Mouse (Mus musculus): ENCODE measurements at regions not wholly inside any gene's neighbourhood (a gene's known extent, or its start where the extent isn't known, plus 50 kb on each side); places are given as distances from the start of the nearest gene placed in this dataset.
A peak's percentile ranks its signal among the peaks of the same experiment; 100 is the strongest.

DNA sequence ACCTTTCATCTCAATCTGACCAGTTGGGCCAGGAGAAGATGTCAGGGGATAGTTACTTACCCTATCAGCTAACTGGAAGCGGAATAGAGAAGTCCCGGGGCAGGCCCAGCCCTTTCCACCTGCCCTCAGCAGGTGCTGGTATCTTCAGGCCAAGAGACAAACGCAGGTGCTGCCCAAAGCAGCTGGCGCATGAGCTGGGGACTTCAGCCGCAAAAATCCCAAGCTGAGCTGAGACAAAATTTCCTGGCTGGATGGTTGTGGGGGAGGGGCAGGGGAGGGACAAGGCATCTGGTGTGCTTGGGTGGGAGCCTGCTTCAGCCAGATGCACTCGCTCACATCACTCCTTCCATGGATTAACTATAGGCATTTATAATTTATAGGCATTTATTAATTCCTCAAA, 125.5 kb upstream of the Lemd2 start:
- no peak overlapping the region for H3K4me3 ChIP-seq (ENCODE audit: low read depth, low read length)
- no peaks in the 10 kb centered on the region; the same call in 1 of the 2 replicates for H3K9me3 ChIP-seq (ENCODE audit: control insufficient read depth, low read length)
- H3K9ac ChIP-seq (ENCODE audit: low read depth, low read length): no peak overlapping the region
- 67% methylated on average over 6 of the region's 6 CpGs for WGBS
- no peaks in the 10 kb centered on the region for H3K4me1 ChIP-seq (replicated peaks; ENCODE audit: control insufficient read depth, insufficient read depth, low read length)
- H3K27me3 ChIP-seq (ENCODE audit: control insufficient read depth, insufficient read depth, low read length): peaks cover 3% of the 10 kb centered on the region; the same call in 1 of the 2 replicates
- ATAC-seq (ENCODE audit: low FRiP score) (no peak), DNase-seq (ENCODE audit: low spot score) (peak; percentile 29)
- no peak overlapping the region for H3K4me2 ChIP-seq (replicated peaks; ENCODE audit: low read depth, low read length)
- H3K27ac ChIP-seq (ENCODE audit: low read depth, low read length): no peak overlapping the region
- H3K36me3 ChIP-seq (ENCODE audit: control insufficient read depth, insufficient read depth, low read length): no peaks in the 10 kb centered on the region

DNA sequence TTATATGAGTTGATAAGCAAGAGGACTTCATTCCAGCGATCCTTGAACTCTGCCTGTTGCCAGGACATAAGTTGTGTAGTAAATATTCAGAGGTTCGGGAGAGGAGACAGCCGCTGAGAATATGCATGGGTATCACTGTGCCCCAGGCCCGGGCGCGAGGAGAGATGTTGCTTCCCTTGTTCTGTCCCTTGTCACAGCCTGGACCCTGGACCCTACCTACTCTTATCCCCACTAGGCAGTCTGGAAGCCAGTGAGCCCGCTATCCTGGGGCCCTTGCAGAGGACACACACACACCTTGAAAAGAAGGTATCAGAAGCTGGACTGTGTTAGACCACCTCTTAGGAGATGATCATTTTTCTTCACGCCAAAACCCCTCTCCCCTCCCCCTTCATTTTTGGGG, 124.9 kb upstream of the Lemd2 start:
- no peaks in the 10 kb centered on the region; the same call in 1 of the 2 replicates for H3K9me3 ChIP-seq (ENCODE audit: control insufficient read depth, low read length)
- H3K9ac ChIP-seq (ENCODE audit: low read depth, low read length): no peak overlapping the region
- peaks cover 3% of the 10 kb centered on the region; the same call in 1 of the 2 replicates for H3K27me3 ChIP-seq (ENCODE audit: control insufficient read depth, insufficient read depth, low read length)
- no peak overlapping the region for H3K4me3 ChIP-seq (ENCODE audit: low read depth, low read length)
- no peak overlapping the region for H3K27ac ChIP-seq (ENCODE audit: low read depth, low read length)
- no peaks in the 10 kb centered on the region for H3K4me1 ChIP-seq (replicated peaks; ENCODE audit: control insufficient read depth, insufficient read depth, low read length)
- no peak for DNase-seq (ENCODE audit: low spot score)
- ATAC-seq (ENCODE audit: low FRiP score): no peak
- H3K36me3 ChIP-seq (ENCODE audit: control insufficient read depth, insufficient read depth, low read length): no peaks in the 10 kb centered on the region
- no peak overlapping the region for H3K4me2 ChIP-seq (replicated peaks; ENCODE audit: low read depth, low read length)
- 88% methylated on average over 8 of the region's 8 CpGs for WGBS

DNA sequence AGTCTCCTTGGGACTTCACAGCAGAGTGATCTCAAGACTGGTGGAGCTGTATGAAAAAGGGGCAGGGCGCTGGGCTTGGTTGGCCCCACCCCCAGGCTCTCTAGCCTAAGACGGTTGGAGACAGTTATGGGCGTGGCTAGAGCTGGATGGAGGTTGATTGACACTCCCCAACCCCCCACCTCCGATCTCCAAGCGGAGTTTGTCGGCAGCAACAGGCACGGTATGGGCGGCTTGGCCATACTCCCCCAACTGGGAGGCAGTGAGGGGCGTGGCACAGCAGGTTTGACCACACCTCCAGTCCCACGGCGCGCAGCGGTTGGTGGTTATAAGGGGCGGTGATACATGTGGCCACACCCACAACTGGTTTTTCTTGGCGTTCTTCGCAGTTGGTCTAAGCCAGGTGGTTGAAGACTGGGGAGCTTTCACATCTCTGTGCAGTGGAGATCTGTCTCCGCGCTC, 120.8 kb upstream of the Lemd2 start:
- Histone ChIP-seq H3K4me3 (ENCODE audit: low read depth, low read length) (peak overlapping the region; percentile 4; the same call in 1 of the 2 replicates), H3K36me3 (ENCODE audit: control insufficient read depth, insufficient read depth, low read length) (no peaks in the 10 kb centered on the region), H3K9ac (ENCODE audit: low read depth, low read length) (no peak overlapping the region), H3K4me2 (replicated peaks; ENCODE audit: low read depth, low read length) (peak overlapping the region; percentile 27), H3K4me1 (replicated peaks; ENCODE audit: control insufficient read depth, insufficient read depth, low read length) (no peaks in the 10 kb centered on the region), H3K27ac (ENCODE audit: low read depth, low read length) (no peak overlapping the region), H3K27me3 (ENCODE audit: control insufficient read depth, insufficient read depth, low read length) (peaks cover 3% of the 10 kb centered on the region; the same call in 1 of the 2 replicates), H3K9me3 (ENCODE audit: control insufficient read depth, low read length) (no peaks in the 10 kb centered on the region; the same call in 1 of the 2 replicates)
- whole genome bisulfite sequencing: 8% methylated on average over 18 of the region's 18 CpGs
- DNase-seq (ENCODE audit: low spot score): peak; percentile 81
- peak; percentile 82 for ATAC-seq (ENCODE audit: low FRiP score)

DNA sequence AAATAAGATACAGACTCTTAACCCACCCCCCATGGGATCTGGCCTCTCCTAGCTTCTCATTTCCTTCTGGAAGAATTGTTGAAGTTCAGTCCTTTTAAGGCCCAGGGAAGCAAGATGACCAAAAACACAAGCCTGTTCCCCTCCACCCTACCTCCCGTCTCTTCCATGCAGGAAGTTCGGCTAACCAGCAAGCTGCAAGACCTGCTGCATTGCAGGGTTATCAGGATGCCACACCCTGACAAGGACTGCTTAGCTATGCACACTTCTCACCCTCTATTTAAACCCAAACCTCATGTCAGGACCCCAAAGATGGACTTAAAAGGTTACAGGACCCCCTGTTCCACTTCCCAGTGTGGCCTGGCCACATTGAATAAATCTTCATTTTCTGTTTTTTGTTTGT, 119.2 kb upstream of the Lemd2 start:
- H3K4me2 ChIP-seq (replicated peaks; ENCODE audit: low read depth, low read length): no peak overlapping the region
- H3K4me1 ChIP-seq (replicated peaks; ENCODE audit: control insufficient read depth, insufficient read depth, low read length): no peaks in the 10 kb centered on the region
- no peaks in the 10 kb centered on the region; the same call in 1 of the 2 replicates for H3K9me3 ChIP-seq (ENCODE audit: control insufficient read depth, low read length)
- no peak overlapping the region for H3K9ac ChIP-seq (ENCODE audit: low read depth, low read length)
- 87% methylated on average over 2 of the region's 2 CpGs for WGBS
- no peak for DNase-seq (ENCODE audit: low spot score)
- H3K27me3 ChIP-seq (ENCODE audit: control insufficient read depth, insufficient read depth, low read length): peaks cover 3% of the 10 kb centered on the region; the same call in 1 of the 2 replicates
- no peak overlapping the region for H3K27ac ChIP-seq (ENCODE audit: low read depth, low read length)
- H3K4me3 ChIP-seq (ENCODE audit: low read depth, low read length): no peak overlapping the region
- H3K36me3 ChIP-seq (ENCODE audit: control insufficient read depth, insufficient read depth, low read length): no peaks in the 10 kb centered on the region
- no peak for ATAC-seq (ENCODE audit: low FRiP score)

DNA sequence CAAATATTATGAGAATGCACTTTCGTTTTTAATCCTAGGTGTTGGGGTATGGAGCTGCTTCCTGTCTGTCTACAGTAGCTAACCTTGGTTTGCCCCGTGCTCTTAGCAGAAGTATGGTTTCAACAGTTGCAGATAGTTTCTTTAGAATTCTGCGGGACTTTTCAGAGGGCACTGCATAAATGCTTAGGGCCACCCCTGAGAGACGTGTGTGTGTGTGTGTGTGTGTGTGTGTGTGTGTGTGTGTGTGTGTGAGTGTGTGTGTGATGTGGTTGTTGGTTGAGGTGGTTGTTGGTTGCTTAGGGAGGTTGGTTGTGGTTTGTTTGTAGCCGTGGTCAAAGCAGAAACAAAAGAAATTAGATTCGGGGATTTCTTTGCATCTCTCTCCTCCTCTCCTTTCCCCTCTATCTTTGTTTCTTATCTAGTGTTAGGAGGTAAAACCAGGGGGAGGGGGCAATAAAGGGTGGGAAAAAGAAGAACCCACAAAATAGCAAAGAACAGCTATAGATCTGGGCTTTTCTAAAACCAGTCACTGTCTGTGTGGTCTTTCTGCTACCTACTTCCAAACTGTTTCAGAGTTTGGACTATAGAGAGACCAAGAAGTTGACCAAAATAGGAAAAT, 118.7 kb upstream of the Lemd2 start:
- H3K4me2 ChIP-seq (replicated peaks; ENCODE audit: low read depth, low read length): no peak overlapping the region
- H3K9ac ChIP-seq (ENCODE audit: low read depth, low read length): no peak overlapping the region
- no peak for ATAC-seq (ENCODE audit: low FRiP score)
- 83% methylated on average over 6 of the region's 6 CpGs for WGBS
- H3K27ac ChIP-seq (ENCODE audit: low read depth, low read length): no peak overlapping the region
- no peak for DNase-seq (ENCODE audit: low spot score)
- no peaks in the 10 kb centered on the region for H3K36me3 ChIP-seq (ENCODE audit: control insufficient read depth, insufficient read depth, low read length)
- H3K4me1 ChIP-seq (replicated peaks; ENCODE audit: control insufficient read depth, insufficient read depth, low read length): no peaks in the 10 kb centered on the region
- H3K4me3 ChIP-seq (ENCODE audit: low read depth, low read length): no peak overlapping the region
- peaks cover 3% of the 10 kb centered on the region; the same call in 1 of the 2 replicates for H3K27me3 ChIP-seq (ENCODE audit: control insufficient read depth, insufficient read depth, low read length)
- H3K9me3 ChIP-seq (ENCODE audit: control insufficient read depth, low read length): no peaks in the 10 kb centered on the region; the same call in 1 of the 2 replicates

DNA sequence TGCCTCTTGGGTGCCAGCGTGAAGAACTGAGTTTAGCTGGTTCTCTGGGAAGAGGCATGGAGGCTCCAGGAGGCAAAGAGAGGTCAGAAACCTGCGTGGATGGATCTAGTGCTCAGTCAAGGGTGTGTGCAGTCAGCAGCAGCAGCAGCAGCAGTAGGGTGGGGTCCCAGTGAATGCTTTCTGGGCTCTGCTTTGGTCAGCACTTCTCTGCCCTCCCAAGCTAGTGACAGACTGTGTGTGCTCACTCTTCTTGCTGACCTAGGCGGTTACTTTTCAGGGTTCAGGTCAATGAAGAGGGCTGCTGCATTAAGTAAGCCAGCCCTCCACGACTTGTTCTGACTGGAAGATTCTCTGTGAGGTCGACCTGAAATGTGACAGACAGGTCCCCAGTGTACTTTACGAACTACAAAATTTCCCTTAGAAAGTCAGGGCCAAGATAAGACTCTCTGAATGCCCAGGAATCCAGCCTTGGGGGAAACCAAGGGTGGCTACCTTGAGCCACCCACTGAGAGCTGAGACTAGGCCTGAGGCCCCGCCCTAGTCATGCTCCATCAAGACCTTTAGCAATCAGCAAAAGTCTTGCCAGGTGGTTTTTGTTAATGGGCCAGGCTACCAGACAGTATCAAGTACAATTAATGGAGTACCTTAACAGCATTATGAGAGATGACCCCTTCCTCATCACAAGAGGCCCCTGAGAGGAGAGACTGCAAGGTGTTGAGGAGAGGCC, 114.9 kb upstream of the Lemd2 start:
- Histone ChIP-seq H3K36me3 (ENCODE audit: control insufficient read depth, insufficient read depth, low read length) (no peaks in the 10 kb centered on the region), H3K4me2 (replicated peaks; ENCODE audit: low read depth, low read length) (no peak overlapping the region), H3K4me3 (ENCODE audit: low read depth, low read length) (no peak overlapping the region), H3K9me3 (ENCODE audit: control insufficient read depth, low read length) (no peaks in the 10 kb centered on the region), H3K4me1 (replicated peaks; ENCODE audit: control insufficient read depth, insufficient read depth, low read length) (no peaks in the 10 kb centered on the region; the same call in none of the 2 replicates), H3K9ac (ENCODE audit: low read depth, low read length) (no peak overlapping the region), H3K27me3 (ENCODE audit: control insufficient read depth, insufficient read depth, low read length) (no peaks in the 10 kb centered on the region), H3K27ac (ENCODE audit: low read depth, low read length) (no peak overlapping the region)
- ATAC-seq (ENCODE audit: low FRiP score): no peak
- 63% methylated on average over 7 of the region's 7 CpGs for WGBS
- no peak for DNase-seq (ENCODE audit: low spot score)

DNA sequence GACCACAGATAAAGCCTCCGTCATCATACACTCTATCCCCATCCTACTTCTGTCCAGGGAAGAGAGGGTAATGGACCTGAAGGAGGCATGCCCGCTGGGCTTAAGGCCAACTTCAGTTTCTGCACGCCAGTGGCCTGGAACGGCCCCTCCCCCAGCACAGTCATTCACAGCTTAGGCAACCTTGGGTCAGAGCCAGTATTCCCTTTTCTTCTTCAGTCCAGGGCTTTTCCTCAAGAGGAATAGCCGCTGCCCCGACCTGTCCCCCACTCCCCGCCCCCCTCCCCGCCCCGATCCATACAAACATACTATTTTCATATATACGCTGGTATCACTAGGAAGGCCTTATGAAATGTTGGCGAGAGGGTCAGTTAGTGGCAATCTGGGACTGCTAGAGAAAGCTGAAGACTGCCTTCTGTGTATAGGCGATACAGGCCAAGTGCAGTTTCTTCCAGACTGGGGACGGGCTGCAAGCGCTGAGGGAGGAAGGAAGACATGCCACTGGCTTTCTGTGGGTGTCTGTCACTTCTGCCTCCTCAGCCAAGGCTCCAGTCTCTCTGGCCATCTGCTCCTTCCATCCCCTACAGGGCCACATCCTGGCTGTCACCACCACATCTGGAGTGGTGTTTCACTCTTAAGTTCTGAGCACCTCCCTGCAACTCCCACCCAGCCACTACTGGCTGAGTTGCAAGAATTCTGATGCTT, 113.5 kb upstream of the Lemd2 start:
- ATAC-seq (ENCODE audit: low FRiP score) (no peak), DNase-seq (ENCODE audit: low spot score) (no peak)
- H3K27me3 ChIP-seq (ENCODE audit: control insufficient read depth, insufficient read depth, low read length): no peaks in the 10 kb centered on the region
- no peak overlapping the region for H3K4me3 ChIP-seq (ENCODE audit: low read depth, low read length)
- 67% methylated on average over 12 of the region's 14 CpGs for WGBS
- no peak overlapping the region for H3K4me2 ChIP-seq (replicated peaks; ENCODE audit: low read depth, low read length)
- H3K9ac ChIP-seq (ENCODE audit: low read depth, low read length): no peak overlapping the region; the same call in 1 of the 2 replicates
- H3K27ac ChIP-seq (ENCODE audit: low read depth, low read length): no peak overlapping the region
- H3K4me1 ChIP-seq (replicated peaks; ENCODE audit: control insufficient read depth, insufficient read depth, low read length): no peaks in the 10 kb centered on the region; the same call in none of the 2 replicates
- no peaks in the 10 kb centered on the region for H3K36me3 ChIP-seq (ENCODE audit: control insufficient read depth, insufficient read depth, low read length)
- no peaks in the 10 kb centered on the region for H3K9me3 ChIP-seq (ENCODE audit: control insufficient read depth, low read length)

DNA sequence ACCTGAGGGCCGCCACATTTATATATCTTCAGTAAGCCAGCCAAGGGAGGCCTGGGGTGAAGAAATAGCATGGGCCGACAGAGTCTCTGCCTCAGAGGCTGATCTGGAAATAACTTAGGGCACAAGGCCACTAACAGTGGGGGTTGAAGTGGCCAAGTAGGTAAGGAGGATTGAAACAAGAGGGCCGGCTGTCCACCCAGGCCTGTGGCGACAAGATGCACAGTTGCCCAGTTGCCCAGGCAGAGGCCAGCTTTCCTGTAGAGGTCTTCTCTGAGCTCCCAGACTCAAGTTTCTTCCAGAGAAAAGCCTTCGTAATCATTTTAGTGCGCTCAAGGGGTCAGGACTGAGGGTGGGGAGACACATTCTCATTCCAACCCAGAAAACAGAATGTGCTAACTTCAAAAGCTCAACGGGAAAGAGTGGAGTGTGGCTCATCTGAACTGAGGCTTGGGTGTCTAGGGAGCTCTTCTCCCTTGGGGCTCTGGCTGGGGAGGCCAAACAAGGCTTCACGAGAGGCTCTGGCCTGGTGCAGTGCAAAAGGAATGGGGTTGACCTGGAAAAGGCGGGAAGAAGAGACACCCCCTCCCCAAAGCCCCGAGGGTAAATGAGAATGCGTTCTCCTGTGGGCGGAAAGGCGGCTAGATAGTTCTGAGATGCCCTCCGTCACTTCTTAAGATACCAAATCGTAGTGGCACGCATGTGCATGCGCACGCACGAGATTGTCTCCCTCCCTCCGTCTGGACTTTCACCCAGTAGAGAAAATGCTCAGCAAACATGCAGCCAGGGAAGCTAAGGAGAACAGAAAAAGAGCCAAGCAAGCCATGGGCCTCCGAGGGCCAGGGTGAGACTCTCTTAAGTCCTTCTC, 112.7 kb upstream of the Lemd2 start:
- H3K9me3 ChIP-seq (ENCODE audit: control insufficient read depth, low read length): no peaks in the 10 kb centered on the region
- no peak overlapping the region for H3K4me2 ChIP-seq (replicated peaks; ENCODE audit: low read depth, low read length)
- no peak overlapping the region; the same call in 1 of the 2 replicates for H3K9ac ChIP-seq (ENCODE audit: low read depth, low read length)
- 85% methylated on average over 21 of the region's 21 CpGs for WGBS
- no peak for DNase-seq (ENCODE audit: low spot score)
- no peak overlapping the region for H3K4me3 ChIP-seq (ENCODE audit: low read depth, low read length)
- no peak for ATAC-seq (ENCODE audit: low FRiP score)
- H3K27ac ChIP-seq (ENCODE audit: low read depth, low read length): no peak overlapping the region
- H3K4me1 ChIP-seq (replicated peaks; ENCODE audit: control insufficient read depth, insufficient read depth, low read length): no peaks in the 10 kb centered on the region; the same call in none of the 2 replicates
- no peaks in the 10 kb centered on the region for H3K36me3 ChIP-seq (ENCODE audit: control insufficient read depth, insufficient read depth, low read length)
- H3K27me3 ChIP-seq (ENCODE audit: control insufficient read depth, insufficient read depth, low read length): no peaks in the 10 kb centered on the region
